In genomic region chr10:18055696-18056390, GRCm38 (mm10) we compare ENCODE assay signal across 8 mouse cellular contexts. TPM values are rescaled to one million over a fixed set of nuclear protein-coding genes. Genes with fewer than 3 reads are reported as not detected.
A peak's percentile ranks its signal among the peaks of the same experiment; 100 is the strongest.
DNase-seq lines count a peak whose midpoint lies in the region; ATAC-seq and TF ChIP-seq lines count a peak whose summit lies in the region.

Gene Reps1 (plus strand): TSS chr10:18055861.

- WGBS in intestine, postnatal 0 days: under 1% methylated on average over 83 of the region's 90 CpGs
- 1% methylated on average over 43 of the region's 90 CpGs for WGBS in lung, postnatal 0 days

- CTCF ChIA-PET in Patski (lab: Charles Lee): interaction anchor here (1.2 to 3.8 kb wide), 4 partner anchors 10 to 141 kb away, joined by 3 to 20 read pairs (median 6); no protein-coding TSS in a partner anchor

- in situ Hi-C loops in Patski (cut with MboI; ENCODE audit: low pct_unique_long_range_greater_than_20kb): no loop called here

- DNase-seq in kidney, adult 18-20 months: peak; percentile 48
- no peak for DNase-seq in kidney, adult 9 months
- DNase-seq in Patski (ENCODE audit: low read depth, low spot score): no peak
- DNase-seq in embryo, embryonic 11.5 days (ENCODE audit: low read depth, low spot score): peak; percentile 30
- peak in 1 of 2 experiments; percentile 24 for DNase-seq in gastrocnemius, postnatal 4 days (ENCODE audit: low spot score in 2 of 2)
- DNase-seq in lung, postnatal 0 days (ENCODE audit: low spot score): peak; percentile 51
- DNase-seq in right cerebral cortex, postnatal 25 days: peak; percentile 48

- H3K4me1 ChIP-seq in intestine, postnatal 0 days (replicated peaks; ENCODE audit: control insufficient read depth, insufficient read depth, low read length): peaks cover 4% of the 10 kb centered on the region; the same call in 1 of the 2 replicates
- H3K4me1 ChIP-seq in lung, postnatal 0 days (ENCODE audit: insufficient read depth, low read depth, low read length): peaks cover 17% of the 10 kb centered on the region; the same call in 1 of the 2 replicates

- ATAC-seq in Patski: peak; percentile 63
- peak; percentile 76 for ATAC-seq in intestine, postnatal 0 days
- ATAC-seq in lung, postnatal 0 days: peak; percentile 78

- no peaks in the 10 kb centered on the region for H3K27me3 ChIP-seq in Patski
- no peaks in the 10 kb centered on the region for H3K27me3 ChIP-seq in intestine, postnatal 0 days (replicated peaks; ENCODE audit: control insufficient read depth, insufficient read depth, low read length)
- H3K27me3 ChIP-seq in lung, postnatal 0 days (replicated peaks; ENCODE audit: insufficient read depth, low read length): no peaks in the 10 kb centered on the region

- no peak for TF ChIP-seq CTCF in Patski (IDR thresholded peaks at IDR 0.05)
- TF ChIP-seq CTCF in intestine, postnatal 0 days (IDR thresholded peaks at IDR 0.05; ENCODE audit: low read depth): no peak
- TF ChIP-seq CTCF in lung, postnatal 0 days (IDR thresholded peaks at IDR 0.05): no peak

- no peak for TF ChIP-seq EP300 in lung, postnatal 0 days (IDR thresholded peaks at IDR 0.05)

- peak within 1 kb of the TSS; percentile 97 for H3K9ac ChIP-seq in intestine, postnatal 0 days (ENCODE audit: low read depth, low read length)
- peak within 1 kb of the TSS; percentile 90 for H3K9ac ChIP-seq in lung, postnatal 0 days (replicated peaks; ENCODE audit: low read depth)

- no peaks in the 10 kb centered on the region for H3K9me3 ChIP-seq in intestine, postnatal 0 days (ENCODE audit: control insufficient read depth)
- no peaks in the 10 kb centered on the region for H3K9me3 ChIP-seq in lung, postnatal 0 days (ENCODE audit: low read length)

- POLR2A ChIA-PET in Patski (lab: Charles Lee): interaction anchor here (0.7 to 1.6 kb wide), 2 partner anchors 9 to 141 kb away, joined by 4 to 8 read pairs; no protein-coding TSS in a partner anchor

- peak within 1 kb of the TSS; percentile 96 for H3K4me2 ChIP-seq in intestine, postnatal 0 days (replicated peaks; ENCODE audit: low read depth)
- H3K4me2 ChIP-seq in lung, postnatal 0 days (replicated peaks; ENCODE audit: low read depth, low read length): peak within 1 kb of the TSS; percentile 97

- peak within 1 kb of the TSS; percentile 91 for H3K4me3 ChIP-seq in intestine, postnatal 0 days (ENCODE audit: low read depth, low read length)
- peak within 1 kb of the TSS; percentile 96 for H3K4me3 ChIP-seq in lung, postnatal 0 days (ENCODE audit: low read depth, low read length)

- H3K36me3 ChIP-seq in intestine, postnatal 0 days (ENCODE audit: control insufficient read depth, insufficient read depth): no peaks in the 10 kb centered on the region
- no peaks in the 10 kb centered on the region for H3K36me3 ChIP-seq in lung, postnatal 0 days (ENCODE audit: insufficient read depth, low read length)

- peak within 1 kb of the TSS; percentile 87 for H3K27ac ChIP-seq in intestine, postnatal 0 days (ENCODE audit: low read depth, low read length)
- peak within 1 kb of the TSS; percentile 93 for H3K27ac ChIP-seq in lung, postnatal 0 days (ENCODE audit: low read length)

RNA-seq across cellular contexts. Expression of gene Reps1, which starts in this region (rescaled TPM):
- polyA plus RNA-seq in Patski (2021): 32.9 TPM
- total RNA-seq in gastrocnemius, postnatal 4 days (2021): 10 to 100 TPM; 50.5 to 57.2 TPM
- polyA plus RNA-seq in intestine, postnatal 0 days (2015; fragmentation: Nextera tagmentation; extraction: Ambion mirVana): 6.1 and 7.7 TPM in 2 replicates
- 10.7 and 10.8 TPM in 2 replicates for polyA plus RNA-seq in lung, postnatal 0 days (2015; fragmentation: Nextera tagmentation; extraction: Ambion mirVana)

Comparison
In these comparisons a context has a peak if more than half of its experiments do, and no peak if none do; other contexts are left out.
1. DNase-seq: peak in kidney, adult 18-20 months (single experiment), embryo, embryonic 11.5 days (single experiment), lung, postnatal 0 days (single experiment) and right cerebral cortex, postnatal 25 days (single experiment); none in kidney, adult 9 months (single experiment) and Patski (single experiment).
2. Peak in every context shown above with its lines, with median percentiles within 50 percentile points of each other: ATAC-seq.